10 mouse cellular contexts compared by ENCODE assay signal in genomic region chr7:116036591-116037555, GRCm38 (mm10). TPM values are rescaled to one million over a fixed set of nuclear protein-coding genes. Genes with fewer than 3 reads are reported as not detected.
DNase-seq lines count a peak whose midpoint lies in the region; ATAC-seq and TF ChIP-seq lines count a peak whose summit lies in the region.
"Had no signal": no experiment of that assay in that cellular context is flagged by ENCODE, and none has a peak within 500 bp of the region (broad histone marks: within the 10 kb centered on the region; RNA-seq: fewer than 3 reads in every experiment).

No protein-coding gene starts in this region.

- WGBS in forebrain, postnatal 0 days: 46% methylated on average over 18 of the region's 18 CpGs
- 21% methylated on average over 18 of the region's 18 CpGs for WGBS in midbrain, embryonic 13.5 days

- H3K9me3 ChIP-seq in forebrain, postnatal 0 days (ENCODE audit: low read length): no peaks in the 10 kb centered on the region
- no peaks in the 10 kb centered on the region for H3K9me3 ChIP-seq in midbrain, embryonic 13.5 days
- H3K9me3 ChIP-seq: lung, embryonic 15.5 days had no signal

- peaks cover 19% of the 10 kb centered on the region for H3K4me1 ChIP-seq in forebrain, postnatal 0 days (ENCODE audit: insufficient read depth)
- peaks cover 58% of the 10 kb centered on the region for H3K4me1 ChIP-seq in midbrain, embryonic 13.5 days (replicated peaks)

- H3K27ac ChIP-seq in forebrain, postnatal 0 days (ENCODE audit: low read depth, low read length): no peak overlapping the region
- H3K27ac ChIP-seq in midbrain, embryonic 13.5 days: no peak overlapping the region
- H3K27ac ChIP-seq: lung, embryonic 15.5 days had no signal

- no peak for ATAC-seq in forebrain, postnatal 0 days
- no peak for ATAC-seq in midbrain, embryonic 13.5 days

- H3K4me2 ChIP-seq in forebrain, postnatal 0 days (ENCODE audit: low read depth): peak overlapping the region; percentile 27
- H3K4me2 ChIP-seq in midbrain, embryonic 13.5 days (replicated peaks): peak overlapping the region; percentile 29

- no peak overlapping the region for H3K9ac ChIP-seq in forebrain, postnatal 0 days
- H3K9ac ChIP-seq in midbrain, embryonic 13.5 days (replicated peaks): no peak overlapping the region
- H3K9ac ChIP-seq: lung, embryonic 15.5 days had no signal

- intact Hi-C loops in heart, postnatal 14 days (cut with DNase I): loop anchor here (5.0 to 10.0 kb wide), 4 partner anchors 282 to 1165 kb away; no protein-coding TSS in a partner anchor

- peak; percentile 70 for DNase-seq in heart, adult 11 months
- no peak for DNase-seq in heart, postnatal 14 days
- peak; percentile 20 for DNase-seq in ES-CJ7 (ENCODE audit: low read depth, low spot score)
- no peak for DNase-seq in forebrain, postnatal 0 days
- no peak for DNase-seq in Muller cell, postnatal 12 days (ENCODE audit: inconsistent ontology term)
- DNase-seq in testis, postnatal 10 days (ENCODE audit: low spot score): no peak
- no peak for DNase-seq in kidney, adult 11 months
- DNase-seq: kidney, postnatal 14 days had no signal

- H3K4me3 ChIP-seq in forebrain, postnatal 0 days (ENCODE audit: low read depth, low read length): peak overlapping the region; percentile 9; the same call in 1 of the 2 replicates
- peak overlapping the region; percentile 21 for H3K4me3 ChIP-seq in midbrain, embryonic 13.5 days (replicated peaks)

- peaks cover 32% of the 10 kb centered on the region for H3K27me3 ChIP-seq in forebrain, postnatal 0 days (ENCODE audit: insufficient read depth, low read length)
- peaks cover 63% of the 10 kb centered on the region for H3K27me3 ChIP-seq in midbrain, embryonic 13.5 days

- H3K36me3 ChIP-seq in forebrain, postnatal 0 days (ENCODE audit: insufficient read depth): no peaks in the 10 kb centered on the region
- H3K36me3 ChIP-seq in midbrain, embryonic 13.5 days: no peaks in the 10 kb centered on the region
- H3K36me3 ChIP-seq: lung, embryonic 15.5 days had no signal

- TF ChIP-seq CTCF in forebrain, postnatal 0 days (IDR thresholded peaks at IDR 0.05; ENCODE audit: low read depth): no peak

RNA-seq across cellular contexts. Expression of gene Sox6, which starts 1.7 kb away (rescaled TPM):
- total RNA-seq in heart, postnatal 14 days (2021): 10 to 100 TPM; 27.1 to 32.5 TPM
- 33.1 and 64.7 TPM in 2 replicates for total RNA-seq in forebrain, postnatal 0 days (2014; rRNA removed)
- polyA plus RNA-seq in forebrain, postnatal 0 days (2015; fragmentation: Nextera tagmentation; extraction: Ambion mirVana): 26.5 and 46.2 TPM in 2 replicates
- polyA plus RNA-seq in midbrain, embryonic 13.5 days (2015; fragmentation: Nextera tagmentation; extraction: Ambion mirVana): 50.0 and 57.2 TPM in 2 replicates

RNA-seq across cellular contexts. Expression of gene 1110004F10Rik, which starts 2.3 kb away (rescaled TPM):
- total RNA-seq in heart, postnatal 14 days (2021): 10 to 100 TPM; 51.3 to 52.1 TPM
- total RNA-seq in forebrain, postnatal 0 days (2014; rRNA removed): 211 and 229 TPM in 2 replicates
- 431 and 439 TPM in 2 replicates for polyA plus RNA-seq in forebrain, postnatal 0 days (2015; fragmentation: Nextera tagmentation; extraction: Ambion mirVana)
- 335 and 371 TPM in 2 replicates for polyA plus RNA-seq in midbrain, embryonic 13.5 days (2015; fragmentation: Nextera tagmentation; extraction: Ambion mirVana)

RNA-seq across cellular contexts. Expression of gene Gm4353, which starts 47.6 kb away (rescaled TPM):
- 1 to 10 TPM in 1 of 2 experiments, under 1 TPM in 1; 0.93 to 2.0 TPM for total RNA-seq in heart, postnatal 14 days (2021)
- total RNA-seq in forebrain, postnatal 0 days (2014; rRNA removed): 0.76 and 0.92 TPM in 2 replicates
- 0.31 and 0.53 TPM in 2 replicates for polyA plus RNA-seq in forebrain, postnatal 0 days (2015; fragmentation: Nextera tagmentation; extraction: Ambion mirVana)
- 0.87 and 0.89 TPM in 2 replicates for polyA plus RNA-seq in midbrain, embryonic 13.5 days (2015; fragmentation: Nextera tagmentation; extraction: Ambion mirVana)

Comparison
In these comparisons a context has a peak if more than half of its experiments do, and no peak if none do; other contexts are left out.
1. DNase-seq: peak in heart, adult 11 months (single experiment) and ES-CJ7 (single experiment); none in heart, postnatal 14 days (0 of 2), forebrain, postnatal 0 days (single experiment), Muller cell, postnatal 12 days (single experiment), testis, postnatal 10 days (single experiment) and kidney, adult 11 months (single experiment).